Mouse (Mus musculus) cerebellum, postnatal 25 days (tissue): ENCODE data around the gene Six1.
"Not testable (repeated sequence)": the region's sequence is repeated elsewhere in the genome, so short reads cannot be mapped to it uniquely, and the experiment has no call there.

Source experiments
- DNase-seq, 2 experiments: peaks; one replicate each; pipeline ENCODE4 v3.0.0; 2021; ENCODE audit warnings: mixed read lengths in 2 of 2

Six1 gene

DNA sequence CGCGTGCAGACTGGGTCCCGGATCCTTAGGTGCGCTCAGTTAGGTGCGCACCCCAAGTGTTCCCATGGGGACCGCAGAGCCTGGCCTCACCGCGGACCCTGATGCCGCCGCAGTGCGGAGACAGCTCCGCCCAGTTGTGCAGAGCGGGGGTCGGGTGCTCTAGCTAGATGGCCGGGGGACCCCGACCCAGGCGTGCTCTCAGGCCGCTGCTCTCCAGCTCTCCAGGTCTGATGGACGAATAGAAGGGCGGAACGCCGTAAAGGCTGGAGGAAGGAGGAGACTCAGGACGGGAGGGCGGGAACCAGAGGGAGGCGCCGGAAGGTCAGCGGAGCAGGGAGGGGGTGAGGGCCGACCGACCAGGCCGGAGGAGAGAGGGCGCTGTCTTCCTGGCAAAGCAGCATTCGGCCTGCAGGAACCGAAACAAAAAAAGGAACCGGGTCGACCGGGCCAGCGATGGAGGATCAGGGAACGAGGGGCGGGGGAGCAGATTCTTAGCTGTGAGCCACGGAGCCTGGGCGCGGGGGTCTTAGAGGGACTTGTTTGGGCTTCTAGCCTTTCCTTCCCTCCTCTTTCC, at the start of gene Six1:
TSS of gene Six1 (minus strand) at position 220 of the 574 bp plus-strand sequence.
- peak in 1 of 2 experiments; percentile 51 for DNase-seq

DNA sequence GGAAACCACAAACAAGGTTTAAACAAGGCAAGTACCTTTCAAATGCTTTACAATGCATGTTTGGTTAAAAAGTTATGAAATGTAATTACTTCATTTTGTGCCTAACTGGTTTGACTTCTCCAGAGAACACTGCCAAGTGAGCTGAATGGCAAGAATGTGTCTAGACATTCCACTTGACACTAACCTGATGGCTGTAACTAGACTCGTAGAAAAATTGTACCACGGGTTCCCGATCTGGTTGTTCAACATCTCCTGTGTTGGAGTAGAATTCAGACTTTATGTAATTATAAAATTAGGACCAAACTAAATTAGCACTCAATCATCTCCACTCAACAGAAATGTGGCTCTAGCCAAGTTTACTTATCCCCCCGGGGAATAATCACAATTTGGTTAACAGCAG, 44.9 kb upstream of the Six1 start:
- DNase-seq: no peak

DNA sequence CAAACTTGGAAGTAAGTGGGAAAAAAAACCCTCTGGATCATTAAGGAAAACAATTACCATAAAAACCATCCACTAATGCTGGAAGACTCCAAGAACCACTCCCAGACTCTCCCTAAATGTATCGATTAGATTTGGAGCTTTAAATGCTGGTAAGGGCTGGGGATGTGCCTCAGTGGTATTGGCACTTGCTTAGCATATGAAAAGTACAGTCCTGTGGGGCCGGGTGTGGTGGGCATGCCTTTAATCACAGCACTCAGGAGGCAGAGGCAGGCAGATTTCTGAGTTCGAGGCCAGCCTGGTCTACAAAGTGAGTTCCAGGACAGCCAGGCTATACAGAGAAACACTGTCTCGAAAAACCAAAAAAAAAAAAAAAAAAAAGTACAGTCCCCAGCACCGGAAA, 42.5 kb upstream of the Six1 start:
- DNase-seq: not testable (repeated sequence)

DNA sequence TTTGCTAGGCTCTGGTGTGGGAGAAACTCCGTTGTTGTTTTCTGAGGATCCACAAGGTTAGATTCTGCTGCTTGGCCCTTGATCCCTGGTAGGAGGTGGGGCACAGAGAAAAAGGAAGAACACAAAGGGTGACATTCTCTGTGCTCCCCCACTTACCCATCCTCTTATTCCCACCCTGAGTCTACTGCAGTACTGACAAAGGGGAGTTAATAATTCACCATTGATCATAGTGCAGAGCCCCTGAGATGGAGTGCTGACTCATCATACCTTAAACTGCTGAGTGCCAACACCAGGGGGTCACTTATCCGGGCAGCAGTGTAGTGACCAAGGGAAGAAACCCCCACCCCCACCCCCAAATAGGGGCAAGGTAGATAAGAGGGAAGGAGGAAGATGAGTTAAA, 40.9 kb upstream of the Six1 start:
- DNase-seq: no peak

DNA sequence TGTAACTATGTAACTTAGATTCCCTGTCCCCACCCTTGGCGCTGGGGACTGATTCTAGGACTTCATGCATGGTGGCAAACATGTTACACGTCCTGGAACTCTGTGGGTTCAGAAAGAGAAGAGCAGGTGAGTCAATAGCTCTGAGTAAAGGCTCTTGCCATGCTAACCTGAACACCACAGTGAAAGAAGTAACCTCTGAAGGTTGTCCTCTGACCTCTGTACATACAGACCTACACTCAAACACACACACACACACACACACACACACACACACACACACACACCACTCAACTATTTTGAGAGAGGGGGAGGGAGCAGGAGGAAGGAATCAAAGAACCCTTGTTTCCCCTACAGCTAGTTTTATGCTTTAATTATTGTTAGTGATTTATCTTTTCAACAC, 40.5 kb upstream of the Six1 start:
- DNase-seq: no peak

DNA sequence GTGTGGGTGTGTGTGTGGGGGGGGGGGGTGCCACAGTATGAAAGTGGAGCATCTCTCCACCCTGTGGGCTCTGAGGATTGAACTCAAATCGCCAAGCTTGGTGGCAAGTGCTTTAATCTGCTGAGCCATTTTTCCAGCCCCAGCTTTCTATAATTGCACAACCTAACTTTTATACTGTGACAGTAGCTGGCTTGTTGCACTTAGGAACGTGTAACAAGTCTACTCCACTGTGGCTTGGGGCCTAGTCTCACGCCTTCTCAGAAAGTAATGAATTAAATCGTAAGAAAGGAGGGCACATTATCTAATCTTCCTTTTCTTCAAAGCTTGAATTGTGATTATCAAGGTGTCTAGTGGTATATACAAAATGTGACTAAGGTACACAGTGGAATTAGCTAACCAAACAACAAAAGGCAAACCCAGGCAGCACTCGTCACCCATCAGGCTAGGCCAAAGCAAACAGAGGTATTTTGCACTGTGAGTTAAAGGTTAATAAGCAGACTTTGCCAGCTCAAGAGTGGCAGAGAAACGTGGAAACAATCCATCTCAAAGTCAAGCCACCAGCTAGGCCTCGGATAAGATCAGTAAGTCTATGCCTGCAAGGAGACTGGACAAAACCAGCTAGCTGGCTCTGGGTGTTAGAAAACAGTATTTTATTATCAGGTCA, 37.1 kb upstream of the Six1 start:
- no peak for DNase-seq

- no peak for DNase-seq
Observed at GRCm38 (mm10) chr12:73088911-73089310, 35.2 kb upstream of the Six1 start.

- DNase-seq: no peak
Observed at GRCm38 (mm10) chr12:73088500-73088899, 34.8 kb upstream of the Six1 start.

DNA sequence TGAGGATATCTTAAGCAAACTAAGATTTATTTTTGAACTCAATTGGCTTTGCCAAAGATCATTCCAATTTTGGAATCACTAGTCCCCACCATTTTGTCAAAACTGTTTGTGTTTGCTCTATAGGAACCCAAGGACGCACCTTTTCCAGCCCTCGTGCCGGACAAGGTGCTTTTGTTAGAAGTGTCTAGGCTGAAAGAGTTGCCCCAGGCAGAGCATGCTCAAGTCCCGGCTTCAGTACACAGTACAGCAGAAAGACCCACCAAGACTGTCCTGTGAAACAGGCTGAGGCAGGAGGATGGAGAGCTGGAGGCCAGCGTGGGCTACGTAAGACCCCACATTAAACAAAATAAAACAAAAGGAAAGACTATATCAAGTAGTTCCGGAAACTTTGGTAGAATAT, 33.4 kb upstream of the Six1 start:
- no peak for DNase-seq

GRCm38 (mm10) chr12:73085739-73086630, 32.3 kb upstream of the Six1 start:
- no peak for DNase-seq

- DNase-seq: no peak
Observed at GRCm38 (mm10) chr12:73083773-73084172, 30.1 kb upstream of the Six1 start.

DNA sequence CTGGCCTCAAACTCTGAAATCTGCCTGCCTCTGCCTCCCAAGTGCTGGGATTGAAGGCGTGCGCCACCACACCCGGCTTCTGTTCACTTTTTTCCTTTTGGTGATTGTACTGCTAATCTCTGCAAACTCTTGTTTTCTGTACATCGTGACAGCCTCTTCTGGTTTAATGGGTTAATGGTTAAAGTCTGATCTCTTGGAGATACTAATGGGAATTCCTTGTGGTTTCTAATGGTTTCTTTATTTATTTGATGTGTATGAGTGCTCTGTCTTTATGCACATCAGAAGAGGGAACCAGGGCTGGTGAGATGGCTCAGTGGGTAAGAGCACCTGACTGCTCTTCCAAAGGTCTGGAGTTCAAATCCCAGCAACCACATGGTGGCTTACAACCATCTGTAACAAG, 28.1 kb upstream of the Six1 start:
- not testable (repeated sequence) for DNase-seq

- no peak for DNase-seq
Observed at GRCm38 (mm10) chr12:73060805-73061410, 7.2 kb upstream of the Six1 start.

DNA sequence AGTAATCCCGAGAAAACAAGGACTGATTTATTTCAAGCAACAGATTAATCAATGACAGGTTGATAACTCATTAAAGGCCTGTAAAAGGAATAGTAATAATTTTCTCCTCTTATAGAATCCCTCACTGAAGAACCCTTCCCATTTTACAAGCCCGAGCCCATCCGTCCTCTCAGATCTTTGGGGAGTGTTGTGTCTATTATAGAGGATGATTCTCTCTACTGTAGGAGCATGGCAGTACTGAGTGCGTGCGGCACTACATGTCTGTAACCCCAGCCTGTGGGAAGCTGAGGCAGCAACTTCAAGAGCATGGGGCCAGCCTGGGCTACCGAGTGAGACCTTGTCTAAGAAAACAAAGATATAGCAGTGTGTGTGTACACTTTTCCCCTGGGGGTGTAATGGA, 3.8 kb upstream of the Six1 start:
- no peak for DNase-seq

DNA sequence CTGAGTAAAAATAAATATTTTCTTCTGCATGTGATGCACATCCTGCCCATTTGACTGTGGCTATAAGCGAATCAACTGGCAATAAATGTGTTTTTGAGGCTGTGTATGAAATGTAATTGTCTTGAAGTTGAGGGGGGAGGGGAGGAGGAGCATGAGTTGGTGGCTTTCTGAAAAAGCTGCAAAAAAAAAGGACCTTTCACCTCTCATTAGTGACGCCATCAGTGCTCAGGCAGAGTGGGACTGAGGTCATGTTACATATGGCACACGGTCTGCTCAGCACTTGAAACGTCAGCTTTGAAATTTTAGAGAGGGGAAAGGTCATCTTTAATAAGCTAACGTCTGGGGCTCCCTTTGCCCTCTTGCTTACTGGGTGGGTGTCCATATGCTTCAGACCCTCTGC, 1.8 kb upstream of the Six1 start:
- no peak for DNase-seq

DNA sequence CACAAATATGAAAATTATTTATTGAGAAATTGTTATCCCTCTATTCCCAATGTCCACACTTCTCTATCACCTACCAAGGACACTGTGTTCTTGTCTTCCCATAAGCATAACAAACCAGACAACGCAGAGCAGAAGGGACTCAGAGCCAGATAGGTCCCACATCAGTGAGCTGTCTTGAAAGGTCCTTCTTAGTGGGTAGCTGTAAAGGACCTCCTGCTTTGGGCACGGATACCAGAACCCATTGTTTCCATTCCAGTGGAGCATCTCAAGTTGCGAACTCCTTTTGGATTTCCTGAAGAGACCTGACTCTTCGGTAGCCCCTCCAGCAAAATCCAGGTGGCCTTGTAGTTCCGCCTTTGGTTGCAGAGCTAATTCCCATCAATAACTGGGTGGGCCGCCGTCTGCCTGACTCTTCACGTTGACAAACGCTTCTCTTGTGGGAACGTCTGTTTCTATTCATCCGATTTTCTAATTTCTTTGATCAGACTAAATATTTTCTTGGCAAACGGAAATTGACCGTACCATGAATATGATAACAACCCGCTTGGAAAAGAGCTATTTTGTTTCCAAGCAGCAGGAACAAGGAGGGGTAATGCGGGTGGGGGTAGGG, 994 bp upstream of the Six1 start:
- DNase-seq: no peak

DNA sequence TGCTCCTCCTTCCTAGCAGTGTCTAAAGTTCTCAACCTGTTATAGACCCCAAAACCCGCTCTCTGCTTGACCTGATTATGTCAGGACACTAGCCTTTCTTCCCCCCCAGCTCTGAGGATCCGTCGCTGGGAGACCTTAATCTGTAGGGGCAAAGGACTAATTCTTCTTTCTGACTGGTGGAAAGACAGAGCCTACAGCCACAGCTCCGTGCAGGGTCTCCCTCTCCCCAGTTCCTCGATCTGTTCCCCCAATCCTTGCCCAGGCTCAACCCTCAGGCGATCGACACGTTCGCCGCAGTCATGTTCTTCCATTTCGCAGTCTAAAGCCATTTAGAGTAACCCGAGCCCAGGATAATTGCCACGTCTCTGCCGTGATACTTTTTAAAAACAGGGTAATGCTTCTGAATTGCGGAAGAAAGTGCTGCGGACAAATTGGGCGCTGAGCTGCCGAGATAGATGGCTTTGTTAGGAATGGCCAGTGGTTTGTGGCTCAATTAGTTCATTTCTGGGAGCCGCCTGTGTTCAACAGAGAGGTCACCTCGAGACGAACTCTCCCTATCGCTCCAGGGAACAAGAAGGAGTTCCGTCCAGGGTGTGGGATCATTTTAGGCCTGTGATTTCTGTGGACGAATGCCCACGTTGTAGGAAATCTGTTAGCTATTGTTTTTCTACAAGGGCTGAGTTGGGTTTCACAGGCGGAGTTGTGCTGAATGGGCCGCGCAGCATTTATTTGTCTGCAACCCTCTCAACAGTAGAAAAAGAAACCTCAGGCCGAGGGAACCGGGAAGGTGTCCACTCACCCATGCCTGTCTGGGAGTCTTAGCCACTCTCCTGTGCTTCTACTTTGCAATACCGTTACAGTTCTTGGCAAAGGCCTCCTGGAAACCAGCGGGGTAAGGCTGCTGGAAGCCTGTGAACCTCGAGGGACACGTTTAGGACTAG, 766 bp downstream of the Six1 start:
- no peak for DNase-seq

DNA sequence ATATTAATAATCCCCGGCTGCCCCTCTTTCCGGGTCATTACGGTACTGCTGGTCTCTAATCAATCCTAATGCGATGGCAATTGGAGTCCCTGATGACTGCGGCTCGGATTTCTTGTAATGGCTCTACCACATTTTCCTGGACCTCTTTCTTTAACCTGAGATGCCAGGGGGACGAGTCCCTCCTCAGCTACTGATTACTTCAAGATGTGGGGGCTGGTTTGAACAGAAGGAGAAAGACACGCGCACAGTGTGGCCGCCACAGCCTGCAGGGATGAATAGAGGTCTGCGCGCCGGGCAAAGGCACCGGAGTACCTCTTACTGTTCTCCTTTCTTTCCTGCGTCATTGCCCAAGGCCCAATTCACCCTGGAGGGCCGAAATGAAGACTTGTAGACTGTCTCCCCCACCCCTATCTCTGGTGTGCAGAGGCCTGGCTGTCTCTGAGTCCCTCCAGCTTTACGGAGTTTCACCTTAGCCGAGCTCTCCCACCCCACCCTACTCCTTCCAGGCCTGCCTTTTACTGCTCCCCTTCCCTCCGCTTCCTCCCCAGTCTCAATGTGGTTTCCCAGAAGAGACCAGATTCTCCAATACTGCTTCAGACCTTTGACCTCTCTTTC, 1.5 kb downstream of the Six1 start:
- no peak for DNase-seq

DNA sequence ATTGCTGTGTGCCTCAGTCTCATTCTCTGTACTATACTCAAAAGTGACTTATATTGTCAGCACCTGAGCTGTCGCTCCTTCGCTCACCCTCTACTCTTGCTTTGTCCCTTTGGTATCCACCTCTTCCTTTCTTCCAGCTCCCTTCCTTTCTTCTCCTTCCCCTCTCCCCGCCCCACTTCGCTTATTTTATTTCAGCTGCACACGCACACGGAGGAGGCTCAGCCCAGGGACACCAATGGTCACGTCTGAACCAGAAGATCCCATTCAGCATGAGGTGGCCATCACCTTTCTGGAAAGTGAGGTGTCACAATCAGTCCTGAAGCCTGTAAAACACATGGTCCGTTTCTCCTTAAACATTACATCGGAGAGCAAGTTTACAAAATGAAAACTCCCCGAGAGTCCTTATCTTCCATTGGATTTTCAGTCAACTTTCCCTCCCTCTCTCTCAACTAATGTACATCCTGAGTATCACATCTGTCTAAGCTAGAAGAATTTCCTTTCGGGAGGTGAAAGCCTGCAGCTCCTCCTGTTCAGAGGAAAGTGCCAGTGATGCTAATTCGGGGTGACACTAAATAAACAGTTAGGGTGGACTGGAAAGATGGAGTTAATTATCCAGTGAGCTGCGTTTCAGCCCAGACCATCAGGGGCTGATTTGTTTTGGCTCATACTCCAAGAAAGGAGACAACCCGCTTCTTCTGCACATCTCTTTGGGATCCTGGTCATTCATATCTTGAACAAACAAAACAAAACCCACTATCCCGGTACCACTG, 2.7 kb downstream of the Six1 start:
- DNase-seq: no peak

GRCm38 (mm10) chr12:73050305-73050704, 3.4 kb downstream of the Six1 start:
- no peak for DNase-seq
